Mouse (Mus musculus) hindbrain, embryonic 11.5 days (tissue): ENCODE measurements around the gene Slc25a41. TPM values are rescaled to one million over a fixed set of nuclear protein-coding genes. Genes with fewer than 3 reads are reported as not detected.
A peak's percentile ranks its signal among the peaks of the same experiment; 100 is the strongest.

Source experiments
- ATAC-seq: fragments of 200-750 bp; cut with Nextera tagmentation; 2 replicates; pipeline ENCODE4 v1.8.0; 2017; ENCODE audit warnings: mild to moderate bottlenecking, moderate TSS enrichment, moderate library complexity; ENCODE audit not compliant: low FRiP score
- DNase-seq: peaks from one replicate; pipeline ENCODE4 v3.0.0-alpha.2; 2015; ENCODE audit warnings: low spot score
- H3K27ac ChIP-seq: fragments of 300-500 bp; sonication (generic); 2 replicates; pipeline ENCODE4 v1.5.1; 2014; ENCODE audit warnings: mild to moderate bottlenecking, low read depth, low read length
- H3K27me3 ChIP-seq: fragments of 300-500 bp; sonication (generic); 2 replicates; pipeline ENCODE4 v1.6.1; 2014; ENCODE audit warnings: mild to moderate bottlenecking, low read length, moderate library complexity, mixed read lengths; ENCODE audit not compliant: control insufficient read depth, insufficient read depth
- H3K36me3 ChIP-seq: fragments of 300-500 bp; sonication (generic); 2 replicates; pipeline ENCODE4 v1.6.1; 2014; ENCODE audit warnings: mild to moderate bottlenecking, low read length, moderate library complexity, mixed read lengths; ENCODE audit not compliant: control insufficient read depth, insufficient read depth
- H3K4me1 ChIP-seq: fragments of 300-500 bp; sonication (generic); replicated peaks from 2 replicates; pipeline ENCODE4 v1.6.1; 2014; ENCODE audit warnings: low read length, mixed read lengths; ENCODE audit not compliant: control insufficient read depth, insufficient read depth
- H3K4me2 ChIP-seq: fragments of 300-500 bp; sonication (generic); replicated peaks from 2 replicates; pipeline ENCODE4 v1.6.1; 2014; ENCODE audit warnings: mild to moderate bottlenecking, low read depth, low read length
- H3K4me3 ChIP-seq: fragments of 300-500 bp; sonication (generic); 2 replicates; pipeline ENCODE4 v1.5.1; 2014; ENCODE audit warnings: low read depth, low read length
- H3K9ac ChIP-seq: fragments of 300-500 bp; sonication (generic); 2 replicates; pipeline ENCODE4 v1.6.1; 2014; ENCODE audit warnings: low read depth, low read length
- H3K9me3 ChIP-seq: fragments of 300-500 bp; sonication (generic); 2 replicates; pipeline ENCODE4 v1.6.1; 2016; ENCODE audit warnings: low read length; ENCODE audit not compliant: control insufficient read depth
- WGBS: fragments of 180-500 bp; shearing (Covaris S2); extraction: QIAGEN DNeasy Blood & Tissue Kit; methylation state at CpG from one replicate; pipeline ENCODE4 v1.1.7; 2014; 5-methylcytosine and 5-hydroxymethylcytosine counted together
- polyA plus RNA-seq: library from polyadenylated mRNA; unstranded; fragments of >200 nt; fragmentation: Nextera tagmentation; extraction: Ambion mirVana; gene quantifications from 2 replicates; pipeline ENCODE4 v1.2.1, GENCODE M21; 2014

Slc25a41 gene
- polyA plus RNA-seq, 1 experiment from 2014 or later = not detected

- H3K9me3 ChIP-seq = no peaks in the 10 kb centered on the region
- 0 out of 2 replicates have a peak overlapping the region, but pooled peaks have one; percentile 0 for H3K4me2 ChIP-seq
- ATAC-seq = peak; percentile 73
- H3K27me3 ChIP-seq = no peaks in the 10 kb centered on the region
- DNase-seq = peak; percentile 80
- peak overlapping the region; percentile 6; the same call in 1 of the 2 replicates for H3K4me3 ChIP-seq
- 0 out of 2 replicates have a peak, but pooled peaks cover 2% of the 10 kb centered on the region for H3K4me1 ChIP-seq
- no peaks in the 10 kb centered on the region for H3K36me3 ChIP-seq
- H3K9ac ChIP-seq = no peak overlapping the region
- H3K27ac ChIP-seq = no peak overlapping the region
- WGBS = 5% methylated on average over 11 of the region's 11 CpGs
These were observed 29.2 kb upstream of the Slc25a41 start for GRCm38 (mm10) chr17:57070699-57071098.

DNA sequence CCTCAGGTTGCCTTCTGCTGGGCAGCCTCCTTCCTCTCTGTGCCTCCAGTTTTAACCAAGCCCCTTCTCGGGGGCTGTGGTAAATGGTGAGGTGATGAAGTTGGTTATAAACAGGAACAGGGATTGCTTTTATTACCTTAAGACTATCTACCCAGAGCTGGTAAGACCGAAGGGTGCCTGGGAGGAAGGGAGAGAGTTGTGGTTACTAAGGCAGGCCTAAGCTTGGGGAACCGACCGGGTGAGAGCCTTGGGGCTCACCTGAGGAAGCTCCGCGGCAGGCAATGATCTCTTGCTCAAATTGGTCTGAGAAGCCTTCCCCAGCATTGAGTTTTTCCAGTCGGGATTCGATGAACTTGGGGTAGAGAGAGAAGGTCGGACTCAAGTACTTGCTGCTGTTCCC, 28.8 kb upstream of the Slc25a41 start:
- Histone ChIP-seq H3K27ac (no peak overlapping the region), H3K9me3 (no peaks in the 10 kb centered on the region), H3K36me3 (no peaks in the 10 kb centered on the region), H3K4me2 (0 out of 2 replicates have a peak overlapping the region, but pooled peaks have one; percentile 0), H3K4me1 (peaks cover 2% of the 10 kb centered on the region; the same call in 1 of the 2 replicates), H3K27me3 (no peaks in the 10 kb centered on the region), H3K4me3 (peak overlapping the region; percentile 6; the same call in 1 of the 2 replicates), H3K9ac (no peak overlapping the region)
- ATAC-seq (no peak), DNase-seq (peak; percentile 8)
- 8% methylated on average over 9 of the region's 9 CpGs for WGBS

DNA sequence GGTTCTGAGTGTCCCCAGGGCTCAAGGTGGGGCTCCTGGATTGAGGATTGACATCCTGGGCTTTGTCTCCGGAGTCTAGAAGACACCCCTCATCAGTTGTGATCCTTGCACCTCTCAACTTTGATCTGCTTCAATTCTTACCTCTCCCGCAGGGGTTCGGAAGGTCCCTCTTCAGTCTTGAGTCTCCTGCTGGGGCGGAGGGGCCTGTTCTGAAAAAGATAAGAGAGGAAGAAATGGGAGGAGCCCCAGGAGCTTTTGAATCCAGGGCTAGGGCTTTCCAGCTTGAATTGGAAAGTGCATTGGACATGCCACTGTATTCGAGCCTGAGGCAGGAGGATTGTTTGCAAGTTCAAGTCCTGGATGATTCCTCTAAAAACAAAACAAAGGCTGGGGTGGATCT, 25.5 kb upstream of the Slc25a41 start:
- Histone ChIP-seq H3K27me3 (peaks cover 22% of the 10 kb centered on the region), H3K4me3 (no peak overlapping the region), H3K27ac (no peak overlapping the region), H3K4me1 (peaks cover 6% of the 10 kb centered on the region), H3K36me3 (no peaks in the 10 kb centered on the region), H3K4me2 (no peak overlapping the region), H3K9ac (no peak overlapping the region), H3K9me3 (no peaks in the 10 kb centered on the region)
- no peak for ATAC-seq
- DNase-seq = no peak
- WGBS = 57% methylated on average over 5 of the region's 5 CpGs

DNA sequence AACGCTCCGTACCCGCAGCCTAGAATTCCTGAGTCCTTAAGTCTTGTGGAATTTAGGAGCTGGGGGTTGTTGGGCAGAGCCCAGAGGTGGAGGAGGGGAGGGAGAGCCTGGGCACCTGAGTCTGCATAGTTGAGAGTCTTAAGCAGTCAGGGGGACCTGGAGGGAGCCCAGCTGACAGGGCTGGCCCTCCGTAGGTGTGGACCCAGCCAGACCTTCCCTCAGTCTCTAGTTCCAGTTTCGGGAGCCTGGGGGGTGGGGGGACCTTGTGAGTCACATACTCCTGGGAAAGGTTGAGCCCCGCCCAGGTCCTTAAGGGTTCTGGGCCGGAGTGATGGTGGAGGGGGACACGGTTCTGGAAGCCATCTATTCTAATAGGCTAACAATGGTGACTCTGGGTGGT, 21.6 kb upstream of the Slc25a41 start:
- Histone ChIP-seq H3K4me3 (no peak overlapping the region), H3K4me1 (peaks cover 5% of the 10 kb centered on the region), H3K36me3 (no peaks in the 10 kb centered on the region), H3K27me3 (peaks cover 31% of the 10 kb centered on the region), H3K9ac (no peak overlapping the region), H3K4me2 (no peak overlapping the region), H3K27ac (no peak overlapping the region), H3K9me3 (no peaks in the 10 kb centered on the region)
- WGBS = 10% methylated on average over 8 of the region's 8 CpGs
- DNase-seq (no peak), ATAC-seq (no peak)

GRCm38 (mm10) chr17:57062548-57062947, 21.1 kb upstream of the Slc25a41 start:
- H3K9ac ChIP-seq = no peak overlapping the region
- no peak overlapping the region for H3K27ac ChIP-seq
- no peak for ATAC-seq
- peaks cover 31% of the 10 kb centered on the region for H3K27me3 ChIP-seq
- WGBS = under 1% methylated on average over 22 of the region's 22 CpGs
- no peaks in the 10 kb centered on the region for H3K36me3 ChIP-seq
- peak overlapping the region; percentile 27 for H3K4me2 ChIP-seq
- peak; percentile 20 for DNase-seq
- peak overlapping the region; percentile 24 for H3K4me3 ChIP-seq
- H3K9me3 ChIP-seq = no peaks in the 10 kb centered on the region
- H3K4me1 ChIP-seq = peaks cover 5% of the 10 kb centered on the region

DNA sequence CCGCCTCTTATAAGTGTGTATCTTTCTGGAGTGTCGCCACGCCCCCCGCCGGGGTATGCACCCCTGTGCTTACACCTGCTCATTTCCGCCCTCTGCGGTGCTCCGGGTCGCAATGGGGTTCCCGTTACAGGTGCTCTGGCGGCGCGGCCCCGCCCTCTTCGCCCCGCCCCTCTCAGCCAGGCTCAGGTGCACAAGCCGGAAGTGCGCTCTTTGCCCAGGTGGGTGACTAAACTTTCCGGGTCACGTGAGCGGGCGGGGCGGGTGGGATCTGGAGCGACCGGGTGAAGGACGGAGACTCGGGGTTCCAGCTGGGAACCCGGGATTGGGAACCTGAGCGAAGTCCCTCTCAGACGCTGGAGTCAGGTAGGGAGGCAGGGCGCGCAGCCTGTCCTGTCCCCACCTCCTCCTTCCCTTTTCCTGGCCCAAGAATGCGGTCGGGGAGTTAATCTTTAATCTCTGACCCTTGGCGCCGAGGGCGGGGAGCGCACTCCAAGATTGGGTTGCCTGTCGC, 20.6 kb upstream of the Slc25a41 start:
- H3K9me3 ChIP-seq = no peaks in the 10 kb centered on the region
- ATAC-seq (no peak), DNase-seq (peak; percentile 14)
- no peak overlapping the region for H3K9ac ChIP-seq
- H3K4me1 ChIP-seq = peaks cover 5% of the 10 kb centered on the region
- peaks cover 31% of the 10 kb centered on the region for H3K27me3 ChIP-seq
- no peaks in the 10 kb centered on the region for H3K36me3 ChIP-seq
- peak overlapping the region; percentile 27 for H3K4me2 ChIP-seq
- 2% methylated on average over 39 of the region's 39 CpGs for WGBS
- peak overlapping the region; percentile 24 for H3K4me3 ChIP-seq
- H3K27ac ChIP-seq = no peak overlapping the region

- no peak overlapping the region; the same call in 1 of the 2 replicates for H3K4me3 ChIP-seq
- no peak overlapping the region for H3K9ac ChIP-seq
- H3K27me3 ChIP-seq = peaks cover 31% of the 10 kb centered on the region
- peak overlapping the region; percentile 85 for H3K4me2 ChIP-seq
- no peaks in the 10 kb centered on the region for H3K36me3 ChIP-seq
- H3K4me1 ChIP-seq = peaks cover 5% of the 10 kb centered on the region
- H3K27ac ChIP-seq = no peak overlapping the region
- WGBS = 48% methylated on average over 10 of the region's 10 CpGs
- ATAC-seq (no peak), DNase-seq (no peak)
- no peaks in the 10 kb centered on the region for H3K9me3 ChIP-seq
These were observed 19.6 kb upstream of the Slc25a41 start for GRCm38 (mm10) chr17:57061069-57061468.

GRCm38 (mm10) chr17:57060231-57060801, 18.9 kb upstream of the Slc25a41 start:
- no peak overlapping the region; the same call in 1 of the 2 replicates for H3K9ac ChIP-seq
- H3K36me3 ChIP-seq = no peaks in the 10 kb centered on the region
- H3K4me3 ChIP-seq = peak overlapping the region; percentile 75
- H3K27ac ChIP-seq = peak overlapping the region; percentile 70
- H3K27me3 ChIP-seq = peaks cover 31% of the 10 kb centered on the region
- H3K4me2 ChIP-seq = peak overlapping the region; percentile 85
- DNase-seq (peak; percentile 96), ATAC-seq (peak; percentile 92)
- no peaks in the 10 kb centered on the region for H3K9me3 ChIP-seq
- H3K4me1 ChIP-seq = peaks cover 5% of the 10 kb centered on the region
- WGBS = under 1% methylated on average over 44 of the region's 44 CpGs

DNA sequence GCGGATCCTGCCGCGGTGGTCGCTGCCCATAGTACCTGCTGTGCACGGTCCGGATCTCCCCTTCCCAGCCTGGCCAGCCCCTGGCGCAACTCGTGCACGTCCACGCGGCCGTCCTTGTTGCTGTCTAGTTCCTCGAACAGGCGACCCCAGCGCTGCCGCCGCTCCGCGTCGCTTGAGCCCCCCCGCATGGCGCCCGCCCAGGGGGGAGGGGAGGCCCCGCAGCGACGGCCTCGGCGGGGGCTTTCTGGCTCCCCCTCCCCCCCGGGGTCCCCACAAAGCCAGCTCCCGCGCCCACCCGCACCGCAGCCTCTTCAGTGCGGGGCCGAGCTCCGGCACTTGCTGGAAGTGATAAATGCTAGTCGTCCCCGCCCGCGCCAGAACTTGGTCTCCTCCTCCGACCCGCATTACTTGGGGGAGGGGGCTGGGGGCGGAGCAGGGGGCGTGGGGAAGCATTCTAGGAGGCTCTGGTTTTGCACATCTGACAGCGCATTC, 18.1 kb upstream of the Slc25a41 start, which contains the start of gene Slc25a23:
Gene Slc25a23 (minus strand): TSS at position 378 of the 492 bp plus-strand sequence.
- Histone ChIP-seq H3K4me3 (peak within 1 kb of the TSS; percentile 75), H3K9me3 (no peaks in the 10 kb centered on the region), H3K4me2 (peak within 1 kb of the TSS; percentile 85), H3K27ac (peak within 1 kb of the TSS; percentile 70), H3K9ac (peak within 1 kb of the TSS; percentile 52), H3K27me3 (peaks cover 31% of the 10 kb centered on the region), H3K4me1 (peaks cover 5% of the 10 kb centered on the region), H3K36me3 (no peaks in the 10 kb centered on the region)
- peak; percentile 84 for DNase-seq
- ATAC-seq = peak; percentile 77
- 2% methylated on average over 19 of the region's 45 CpGs for whole genome bisulfite sequencing
